Mouse (Mus musculus) liver, embryonic 14.5 days (tissue): Measurements from ENCODE around the gene BC034090. TPM values are rescaled to one million over a fixed set of nuclear protein-coding genes. Genes with fewer than 3 reads are reported as not detected.

ENCODE experiments used
- ATAC-seq: fragments of 200-750 bp; cut with Nextera tagmentation; 2 replicates; pipeline ENCODE4 v1.8.0; 2017; ENCODE audit warnings: moderate number of reproducible peaks, mild to moderate bottlenecking, moderate library complexity; ENCODE audit not compliant: insufficient read depth
- DNase-seq, 3 experiments: peaks; one replicate each; pipeline ENCODE4 v3.0.0-alpha.2; 2012 to 2013; ENCODE audit warnings: low read depth in 3 of 3, low spot score in 3 of 3
- H3K27ac ChIP-seq: fragments of 300-500 bp; sonication (generic); 2 replicates; pipeline ENCODE4 v1.5.1; 2014; ENCODE audit warnings: moderate library complexity, mild to moderate bottlenecking, control low read depth, inconsistent platforms
- H3K27me3 ChIP-seq: fragments of 300-500 bp; sonication (generic); 2 replicates; pipeline ENCODE4 v1.6.1; 2014; ENCODE audit warnings: mild to moderate bottlenecking, low read length, moderate library complexity; ENCODE audit not compliant: control insufficient read depth, insufficient read depth
- H3K36me3 ChIP-seq: fragments of 300-500 bp; sonication (generic); replicated peaks from 2 replicates; pipeline ENCODE4 v1.6.1; 2014; ENCODE audit warnings: low read depth; ENCODE audit not compliant: control insufficient read depth, insufficient read depth
- H3K4me1 ChIP-seq, 2 experiments: fragments of 200-500 bp in 1 of 2; fragments of 300-500 bp in 1 of 2; sonication (generic) in 1 of 2; replicated peaks; 2 replicates each; pipeline ENCODE4 v1.6.1; 2012 to 2014; ENCODE audit warnings: antibody characterized with exemption in 1 of 2, inconsistent platforms in 1 of 2, low read length in 1 of 2; ENCODE audit not compliant: control insufficient read depth in 2 of 2, insufficient read depth in 2 of 2
- H3K4me2 ChIP-seq: fragments of 300-500 bp; sonication (generic); 2 replicates; pipeline ENCODE4 v1.6.1; 2014; ENCODE audit warnings: low read depth, mild to moderate bottlenecking, control low read depth, moderate library complexity
- H3K4me3 ChIP-seq, 2 experiments: fragments of 200-500 bp in 1 of 2; fragments of 300-500 bp in 1 of 2; sonication (generic) in 1 of 2; 2 replicates each; pipeline ENCODE4 v1.5.1; 2012 to 2014; ENCODE audit warnings: low read depth in 2 of 2, low read length in 2 of 2, mild to moderate bottlenecking in 2 of 2, control low read depth in 1 of 2, inconsistent platforms in 1 of 2, moderate library complexity in 1 of 2; ENCODE audit not compliant: insufficient read depth in 1 of 2
- H3K9ac ChIP-seq: fragments of 300-500 bp; sonication (generic); replicated peaks from 2 replicates; pipeline ENCODE4 v1.6.1; 2014; ENCODE audit warnings: mild to moderate bottlenecking, control low read depth, moderate library complexity
- H3K9me3 ChIP-seq: fragments of 300-500 bp; sonication (generic); 2 replicates; pipeline ENCODE4 v1.6.1; 2016; ENCODE audit warnings: low read length, mixed read lengths; ENCODE audit not compliant: control insufficient read depth
- CTCF ChIP-seq: IDR thresholded peaks from 2 replicates; pipeline ENCODE4 v1.5.1; 2016; ENCODE audit warnings: antibody characterized with exemption, low read depth, control low read depth
- EP300 ChIP-seq: IDR thresholded peaks from 2 replicates; pipeline ENCODE4 v1.6.1; 2016; ENCODE audit warnings: antibody characterized with exemption, low read depth
- WGBS: fragments of 180-500 bp; shearing (Covaris S2); extraction: QIAGEN DNeasy Blood & Tissue Kit; methylation state at CpG from one replicate; pipeline ENCODE4 v1.1.7; 2014; ENCODE audit not compliant: insufficient replicate concordance; 5-methylcytosine and 5-hydroxymethylcytosine counted together
- polyA plus RNA-seq, 2 experiments: library from polyadenylated mRNA; depleted of rRNA in 1 of 2; stranded (reverse) in 1 of 2; unstranded in 1 of 2; fragments of >200 nt; fragmentation: Nextera tagmentation in 1 of 2; extraction: Ambion mirVana in 1 of 2; gene quantifications; 2 replicates each; pipeline versions ENCODE4 v1.2.1 to v1.2.3; 2012 to 2014

The BC034090 gene
- polyA plus RNA-seq, 2 experiments: 0.06 to 0.32 TPM

GRCm38 (mm10) chr1:155239169-155239568 is 5.1 kb downstream of the BC034090 start:
- Histone ChIP-seq H3K27me3 (peaks cover 15% of the 10 kb centered on the region), H3K36me3 (no peaks in the 10 kb centered on the region), H3K9ac (no peak overlapping the region), H3K27ac (no peak overlapping the region), H3K4me1 (no peaks in the 10 kb centered on the region), H3K4me2 (no peak overlapping the region), H3K9me3 (no peaks in the 10 kb centered on the region), H3K4me3 (no peak overlapping the region)
- WGBS: 66% methylated on average over 4 of the region's 4 CpGs
- TF ChIP-seq EP300: no peak
- TF ChIP-seq CTCF: no peak
- ATAC-seq (no peak), DNase-seq (no peak)

GRCm38 (mm10) chr1:155238126-155238525 is 6.1 kb downstream of the BC034090 start:
- H3K4me1 ChIP-seq: no peaks in the 10 kb centered on the region
- TF ChIP-seq EP300 (no peak), CTCF (no peak)
- H3K4me2 ChIP-seq: no peak overlapping the region
- no peak overlapping the region for H3K27ac ChIP-seq
- no peak overlapping the region for H3K4me3 ChIP-seq
- no peaks in the 10 kb centered on the region for H3K9me3 ChIP-seq
- ATAC-seq: no peak
- no peak overlapping the region for H3K9ac ChIP-seq
- WGBS: 68% methylated on average over 5 of the region's 5 CpGs
- H3K36me3 ChIP-seq: no peaks in the 10 kb centered on the region
- DNase-seq: no peak
- peaks cover 6% of the 10 kb centered on the region for H3K27me3 ChIP-seq

- WGBS: 67% methylated on average over 11 of the region's 11 CpGs
- ATAC-seq (no peak), DNase-seq (no peak)
- TF ChIP-seq EP300: no peak
- H3K27ac ChIP-seq: no peak overlapping the region
- no peaks in the 10 kb centered on the region for H3K4me1 ChIP-seq
- H3K9ac ChIP-seq: no peak overlapping the region
- no peak overlapping the region for H3K4me2 ChIP-seq
- H3K9me3 ChIP-seq: no peaks in the 10 kb centered on the region
- H3K27me3 ChIP-seq: peaks cover 3% of the 10 kb centered on the region; the same call in 1 of the 2 replicates
- H3K36me3 ChIP-seq: no peaks in the 10 kb centered on the region
- H3K4me3 ChIP-seq: no peak overlapping the region
Measured at GRCm38 (mm10) chr1:155237390-155237789, 6.9 kb downstream of the BC034090 start.

- Histone ChIP-seq H3K4me1 (no peaks in the 10 kb centered on the region), H3K36me3 (no peaks in the 10 kb centered on the region), H3K27ac (no peak overlapping the region), H3K9ac (no peak overlapping the region), H3K9me3 (no peaks in the 10 kb centered on the region), H3K4me3 (no peak overlapping the region), H3K4me2 (no peak overlapping the region), H3K27me3 (no peaks in the 10 kb centered on the region)
- ATAC-seq (no peak), DNase-seq (no peak)
- 58% methylated on average over 13 of the region's 13 CpGs for WGBS
- TF ChIP-seq CTCF: no peak
- TF ChIP-seq EP300: no peak
Measured at GRCm38 (mm10) chr1:155236306-155237024, 7.8 kb downstream of the BC034090 start.

- no peak overlapping the region for H3K27ac ChIP-seq
- 56% methylated on average over 2 of the region's 2 CpGs for WGBS
- no peaks in the 10 kb centered on the region for H3K9me3 ChIP-seq
- no peaks in the 10 kb centered on the region for H3K36me3 ChIP-seq
- no peak overlapping the region for H3K4me3 ChIP-seq
- DNase-seq (no peak), ATAC-seq (no peak)
- TF ChIP-seq CTCF: no peak
- TF ChIP-seq EP300: no peak
- H3K4me2 ChIP-seq: no peak overlapping the region
- H3K9ac ChIP-seq: no peak overlapping the region
- no peaks in the 10 kb centered on the region for H3K4me1 ChIP-seq
- no peaks in the 10 kb centered on the region for H3K27me3 ChIP-seq
Measured at GRCm38 (mm10) chr1:155235641-155236040, 8.6 kb downstream of the BC034090 start.
